Mouse (Mus musculus): ENCODE results near the gene Cactin.

Gene Cactin

GRCm38 (mm10) chr10:81318589-81319329 lies 2.1 kb upstream of the Cactin start:
- in situ Hi-C loops (cut with MboI, MseI) = no loop called here

- in situ Hi-C loops (cut with MboI, MseI) = no loop called here
Observed at GRCm38 (mm10) chr10:81319330-81319699, 1.6 kb upstream of the Cactin start.

GRCm38 (mm10) chr10:81319741-81320549 lies 958 bp upstream of the Cactin start:
- in situ Hi-C loops (cut with MboI, MseI) = no loop called here

GRCm38 (mm10) chr10:81321436-81321835 lies 533 bp downstream of the Cactin start:
- in situ Hi-C loops (cut with MboI, MseI) = no loop called here

- in situ Hi-C loops (cut with MboI, MseI) = no loop called here
Observed at GRCm38 (mm10) chr10:81322444-81322843, 1.5 kb downstream of the Cactin start.

- in situ Hi-C loops (cut with MboI, MseI) = no loop called here
Observed at GRCm38 (mm10) chr10:81323141-81323775, 2.4 kb downstream of the Cactin start.

- in situ Hi-C loops (cut with MboI, MseI) = no loop called here
Observed at GRCm38 (mm10) chr10:81323791-81324530, 3.1 kb downstream of the Cactin start.

- in situ Hi-C loops (cut with MboI, MseI) = no loop called here
Observed at GRCm38 (mm10) chr10:81325176-81325575, 4.3 kb downstream of the Cactin start.

- in situ Hi-C loops (cut with MboI, MseI) = no loop called here
Observed at GRCm38 (mm10) chr10:81325781-81326180, 4.9 kb downstream of the Cactin start.

- in situ Hi-C loops (cut with MboI, MseI) = no loop called here
Observed at GRCm38 (mm10) chr10:81326858-81327257, 6.0 kb downstream of the Cactin start.

GRCm38 (mm10) chr10:81327959-81328358 lies 7.1 kb downstream of the Cactin start:
- in situ Hi-C loops (cut with MboI, MseI) = no loop called here

GRCm38 (mm10) chr10:81328386-81328785 lies 7.5 kb downstream of the Cactin start, which contains the start of gene Tbxa2r:
Tbxa2r (plus strand) TSS chr10:81328731.
- in situ Hi-C loops (cut with MboI, MseI) = no loop called here

- in situ Hi-C loops (cut with MboI, MseI) = no loop called here
Observed at GRCm38 (mm10) chr10:81329194-81329975, 8.5 kb downstream of the Cactin start.

GRCm38 (mm10) chr10:81330007-81330406 lies 9.1 kb downstream of the Cactin start:
- in situ Hi-C loops (cut with MboI, MseI) = no loop called here

- in situ Hi-C loops (cut with MboI, MseI) = no loop called here
Observed at GRCm38 (mm10) chr10:81332277-81332676, 11.4 kb downstream of the Cactin start.

- in situ Hi-C loops (cut with MboI, MseI) = no loop called here
Observed at GRCm38 (mm10) chr10:81334324-81334723, 13.4 kb downstream of the Cactin start.

- in situ Hi-C loops (cut with MboI, MseI) = no loop called here
Observed at GRCm38 (mm10) chr10:81335393-81336340, 14.8 kb downstream of the Cactin start.

GRCm38 (mm10) chr10:81336558-81336957 lies 15.7 kb downstream of the Cactin start:
- in situ Hi-C loops (cut with MboI, MseI) = no loop called here

GRCm38 (mm10) chr10:81340551-81341332 lies 19.8 kb downstream of the Cactin start:
- in situ Hi-C loops (cut with MboI, MseI) = no loop called here

Data from T-helper 1 cell (primary cell).